Mouse (Mus musculus): ENCODE data around the gene Lactbl1. TPM values are rescaled to one million over a fixed set of nuclear protein-coding genes. Genes with fewer than 3 reads are reported as not detected.

Lactbl1 gene
- total RNA-seq, 2 experiments from 2014 or later, result 0.11 TPM; not detected in 1

DNA sequence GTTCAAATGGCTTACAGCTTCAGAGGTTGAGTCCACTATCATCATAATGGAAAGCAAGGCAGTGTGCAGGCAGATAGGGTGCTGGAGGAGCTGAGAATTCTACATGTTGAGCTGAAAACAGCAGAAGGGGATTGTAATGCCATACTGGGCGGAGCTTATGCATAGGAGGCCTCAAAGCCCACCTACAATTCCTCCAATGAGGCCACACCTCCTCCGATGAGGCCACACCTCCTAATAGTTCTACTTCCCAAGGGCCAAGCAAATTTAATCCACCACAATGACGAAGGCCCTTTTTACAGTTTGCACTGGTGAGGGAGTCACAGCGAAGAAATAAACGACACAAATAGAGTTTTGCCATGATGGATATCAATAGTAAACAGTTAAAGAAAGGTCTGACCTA lies 14.1 kb downstream of the Lactbl1 start:
- DNase-seq (ENCODE audit: low spot score in 2 of 2), result no peak

DNA sequence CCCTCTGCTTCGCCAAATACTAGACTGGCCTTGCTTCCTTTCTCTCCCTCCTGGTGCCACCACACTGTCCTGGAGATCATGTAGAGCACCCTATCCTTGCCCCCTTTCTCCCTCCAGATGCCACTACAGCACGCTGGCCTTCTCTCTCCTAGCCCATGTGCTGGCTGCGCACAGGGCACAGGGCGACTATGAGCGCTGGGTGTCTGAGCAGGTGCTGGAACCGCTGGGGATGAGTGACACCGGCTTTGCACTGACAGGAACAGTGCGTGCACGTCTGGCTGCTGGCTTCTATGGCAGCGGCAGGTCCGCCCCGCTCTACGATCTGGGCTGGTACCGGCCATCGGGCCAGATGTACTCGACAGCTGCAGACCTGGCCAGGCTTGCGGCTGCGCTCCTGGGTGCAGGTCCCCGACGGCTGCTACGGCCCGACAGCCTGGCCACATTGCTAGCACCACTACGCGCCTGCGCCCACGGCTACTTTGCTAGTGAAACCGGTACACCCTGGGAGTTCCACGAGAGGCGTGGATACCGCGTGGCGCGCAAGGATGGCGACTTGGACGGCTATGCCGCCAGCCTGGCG lies 14.7 kb downstream of the Lactbl1 start:
- DNase-seq (ENCODE audit: low spot score in 2 of 2), result no peak

GRCm38 (mm10) chr4:136637563-136638229 lies 15.3 kb downstream of the Lactbl1 start:
- peak; percentile 75 to 78 for DNase-seq (ENCODE audit: low spot score in 2 of 2)

DNA sequence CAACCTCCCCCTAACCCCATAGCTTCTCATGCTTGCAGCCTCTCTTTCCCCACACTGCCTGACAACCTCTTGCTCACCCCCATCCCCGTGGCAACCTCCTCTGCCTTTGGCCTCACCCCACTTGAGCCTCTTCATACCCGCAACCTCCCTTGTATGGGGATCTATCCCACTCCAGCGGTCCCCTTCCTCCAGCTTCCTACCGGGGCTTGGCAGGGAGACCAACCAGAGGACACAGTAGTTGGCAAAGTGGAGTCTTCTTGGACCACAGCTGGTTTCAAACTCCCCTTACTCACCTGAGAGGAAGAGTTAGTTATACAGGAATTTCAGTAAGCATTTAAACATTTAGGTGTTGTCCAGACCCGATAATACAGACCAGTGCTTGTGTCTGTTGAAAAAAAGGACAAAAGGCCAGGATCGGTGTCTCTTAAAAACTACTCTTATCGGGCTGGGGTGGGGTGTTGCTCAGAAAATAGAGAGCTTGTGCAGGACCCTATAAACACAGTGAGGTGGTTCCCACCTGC lies 15.9 kb downstream of the Lactbl1 start:
- DNase-seq (ENCODE audit: low spot score in 2 of 2), result no peak

DNA sequence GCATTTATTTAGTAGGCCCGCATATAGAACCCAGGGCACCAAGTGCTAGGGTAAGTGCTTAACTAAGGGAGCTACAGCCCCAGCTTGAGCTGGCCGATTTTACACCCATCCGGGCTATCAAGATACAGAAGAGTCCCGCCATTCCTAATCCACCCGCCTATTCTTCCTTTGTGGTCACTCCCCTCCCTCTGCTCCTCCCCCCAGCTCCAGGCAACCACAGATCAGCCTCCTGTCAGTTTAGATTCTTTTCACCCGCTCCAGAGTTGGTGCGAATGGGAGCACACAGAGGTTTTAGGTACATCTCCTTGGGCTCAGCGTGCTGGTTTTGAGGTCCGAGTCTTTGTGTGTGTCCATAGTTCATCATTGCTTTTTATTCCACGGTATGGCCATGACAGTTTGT lies 16.5 kb downstream of the Lactbl1 start:
- DNase-seq (ENCODE audit: low spot score in 2 of 2), result no peak

DNA sequence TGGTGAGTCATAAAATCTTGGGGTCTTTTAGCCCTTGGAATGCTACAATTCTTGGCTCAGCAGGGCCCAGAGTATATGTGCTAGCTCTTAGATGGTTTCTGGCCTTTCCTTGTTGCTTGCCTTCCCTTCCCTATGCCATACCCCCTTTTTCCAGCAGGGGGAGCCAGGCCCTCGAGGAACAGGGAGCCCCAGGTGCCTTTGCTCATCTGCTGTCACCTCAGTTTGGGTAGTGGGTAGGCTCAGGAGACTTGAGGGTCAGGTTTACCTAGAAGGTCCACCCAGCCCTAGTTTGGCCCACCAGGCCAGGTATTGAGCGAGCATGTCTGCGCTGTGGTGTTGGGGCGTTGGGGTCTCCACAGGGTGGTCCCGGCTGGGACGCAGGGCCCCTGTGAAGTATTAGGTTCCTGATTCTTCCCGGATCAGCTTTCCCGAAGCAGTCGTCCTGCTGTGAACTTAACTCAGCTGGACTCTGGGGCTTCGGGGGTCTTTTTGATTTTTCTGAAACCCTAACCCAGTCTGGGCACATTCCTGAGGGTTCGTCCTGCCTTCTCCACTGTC lies 26.6 kb downstream of the Lactbl1 start:
- peak; percentile 94 to 95 for DNase-seq (ENCODE audit: low spot score in 2 of 2)

- peak; percentile 49 to 68 for DNase-seq (ENCODE audit: low spot score in 2 of 2)
Measured at GRCm38 (mm10) chr4:136649480-136650196, 27.2 kb downstream of the Lactbl1 start.

DNA sequence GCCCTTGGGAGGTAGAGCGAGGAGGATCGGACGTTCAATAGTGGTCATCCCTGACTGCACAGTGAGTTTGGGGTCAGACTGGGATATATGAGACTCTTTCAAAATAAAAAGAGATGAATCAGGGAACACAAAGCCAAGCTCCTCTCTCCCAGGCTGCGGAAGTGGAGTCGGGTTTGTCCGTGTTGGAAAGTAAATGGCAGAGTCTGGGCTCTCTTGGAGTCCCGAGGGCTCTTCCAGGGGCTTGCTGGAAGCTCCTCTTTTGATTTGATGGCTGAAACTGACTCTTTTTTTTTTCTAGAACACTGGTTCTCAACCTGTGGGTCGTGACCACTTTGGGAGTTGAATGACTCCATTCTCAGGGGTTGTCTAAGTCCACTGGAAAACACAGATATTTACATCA lies 27.8 kb downstream of the Lactbl1 start:
- no peak for DNase-seq (ENCODE audit: low spot score in 2 of 2)

DNA sequence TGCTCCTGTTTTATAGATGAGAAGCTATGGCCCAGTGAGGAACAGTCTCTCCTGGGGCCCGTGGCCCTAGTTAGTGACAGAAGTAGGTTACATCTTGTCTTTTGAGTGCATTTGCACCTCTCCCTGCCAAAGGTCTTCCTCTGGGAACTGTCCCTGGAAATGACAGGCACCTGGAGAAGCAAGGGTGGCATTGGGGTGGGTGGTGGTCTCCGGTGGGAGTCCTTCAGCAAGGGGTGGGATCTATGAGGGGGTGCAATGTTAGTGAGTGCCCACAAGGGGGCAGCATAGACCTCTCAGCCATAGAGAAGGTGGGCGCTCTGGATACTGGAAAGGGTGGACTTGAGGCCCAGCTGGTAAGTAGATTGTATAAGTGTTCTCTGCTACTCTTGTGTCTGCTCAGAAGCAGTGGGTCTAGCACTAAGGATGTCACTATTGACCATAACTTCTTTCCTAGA lies 29.0 kb downstream of the Lactbl1 start:
- DNase-seq (ENCODE audit: low spot score in 2 of 2), result peak; percentile 69 to 74

DNA sequence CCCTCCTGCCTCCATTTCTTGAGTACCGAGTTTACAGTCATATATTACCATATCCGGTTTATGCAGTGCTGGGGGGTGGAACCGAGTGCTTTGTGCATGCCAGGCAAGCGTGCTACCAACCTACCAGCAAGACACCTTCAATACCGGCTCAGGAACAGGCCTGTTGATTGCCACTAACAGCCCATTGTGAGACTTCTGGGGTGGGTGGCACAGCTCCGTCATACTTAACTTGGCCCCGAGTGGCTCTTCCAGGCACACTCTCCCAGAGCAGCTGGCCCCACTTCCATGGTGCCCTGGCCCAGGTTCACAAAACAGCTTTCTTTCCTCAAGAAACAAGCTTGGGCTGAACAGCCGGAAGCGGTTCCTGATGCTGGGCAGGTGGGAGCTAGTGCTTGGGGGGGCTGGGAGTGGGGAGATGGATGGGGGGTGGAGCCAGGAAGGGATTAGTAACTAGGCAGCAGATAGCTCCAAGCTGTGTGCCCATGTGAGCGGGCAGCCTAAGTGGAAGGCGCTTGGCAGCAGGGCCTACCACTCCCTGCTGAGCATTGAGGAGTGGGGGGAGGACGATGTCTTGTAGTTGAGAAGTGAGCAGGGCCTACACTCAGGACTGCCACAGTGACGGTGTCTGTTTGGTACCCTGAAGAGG lies 29.6 kb downstream of the Lactbl1 start:
- peak; percentile 60 to 67 for DNase-seq (ENCODE audit: low spot score in 2 of 2)

DNA sequence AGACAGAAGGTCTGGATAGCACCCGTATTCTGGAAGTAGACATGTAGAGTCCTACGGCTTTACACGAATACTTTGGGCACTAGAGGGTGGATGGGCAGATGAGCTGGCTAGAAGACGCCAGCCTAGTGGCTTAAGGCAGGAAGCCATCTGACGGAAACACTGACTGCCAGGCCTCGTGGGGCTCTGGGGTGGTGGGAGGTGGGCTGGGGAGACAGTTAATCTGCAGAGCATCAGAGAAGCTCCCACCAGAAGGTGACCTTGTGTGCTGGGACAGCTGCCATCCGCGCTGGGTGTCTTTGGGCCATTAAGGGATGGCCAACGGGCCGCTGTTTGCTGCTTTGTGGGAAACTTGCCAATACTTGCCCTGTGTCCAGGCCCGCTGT lies 30.1 kb downstream of the Lactbl1 start:
- DNase-seq (ENCODE audit: low spot score in 2 of 2), result peak in 1 of 2 experiments; percentile 48

- DNase-seq (ENCODE audit: low spot score in 2 of 2), result no peak
Measured at GRCm38 (mm10) chr4:136653019-136653418, 30.6 kb downstream of the Lactbl1 start.

DNA sequence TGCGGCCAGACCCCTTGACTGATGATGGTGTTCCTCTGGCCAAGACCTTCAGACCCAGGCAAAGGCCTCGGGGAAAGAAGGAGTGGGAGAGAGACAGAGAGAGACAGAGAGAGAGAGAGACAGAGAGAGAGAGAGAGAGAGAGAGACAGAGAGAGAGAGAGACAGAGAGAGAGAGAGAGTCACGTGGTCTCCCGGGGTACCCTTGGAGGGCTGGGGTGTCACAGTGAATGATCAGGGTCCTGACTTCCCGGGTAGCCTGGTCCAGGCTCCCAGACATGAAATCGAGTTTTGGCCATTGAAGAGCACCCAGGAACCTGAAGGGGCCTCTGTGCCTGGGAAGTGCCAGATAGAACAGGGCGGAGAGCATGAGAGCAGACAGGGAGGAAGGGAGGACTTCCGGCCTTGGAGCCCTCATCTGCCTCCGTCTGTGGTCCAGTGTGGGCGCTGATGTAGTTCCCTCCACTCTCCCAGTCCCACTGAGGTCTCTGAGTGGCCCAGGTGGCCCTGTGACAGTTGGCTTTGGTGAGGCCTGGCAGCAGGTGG lies 31.3 kb downstream of the Lactbl1 start:
- no peak for DNase-seq (ENCODE audit: low spot score in 2 of 2)

- no peak for DNase-seq (ENCODE audit: low spot score in 2 of 2)
Measured at GRCm38 (mm10) chr4:136657914-136658313, 35.5 kb downstream of the Lactbl1 start.

- peak; percentile 52 to 62 for DNase-seq (ENCODE audit: low spot score in 2 of 2)
Measured at GRCm38 (mm10) chr4:136665068-136665467, 42.6 kb downstream of the Lactbl1 start.

GRCm38 (mm10) chr4:136666002-136666401 lies 43.6 kb downstream of the Lactbl1 start:
- DNase-seq (ENCODE audit: low spot score in 2 of 2), result peak in 1 of 2 experiments; percentile 49

DNA sequence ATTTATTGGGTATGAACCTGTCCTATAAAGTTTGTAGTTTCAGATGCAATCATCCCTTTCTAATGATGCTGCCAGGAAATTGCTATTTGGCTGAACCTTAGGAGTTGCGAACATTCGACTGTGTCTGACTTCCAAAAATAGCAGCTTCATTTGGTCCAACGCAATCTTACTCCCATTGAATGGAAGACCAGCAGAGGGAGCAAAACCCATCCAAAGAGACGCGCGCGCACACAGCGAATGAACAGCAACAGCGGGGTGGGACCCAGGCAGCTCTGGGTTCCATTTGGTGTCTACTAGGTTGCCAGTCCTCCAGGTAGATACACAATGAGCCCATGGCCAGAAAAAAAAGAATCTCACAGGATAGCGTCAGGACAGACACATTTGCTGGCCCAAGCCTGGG lies 45.3 kb downstream of the Lactbl1 start:
- DNase-seq (ENCODE audit: low spot score in 2 of 2), result no peak

DNA sequence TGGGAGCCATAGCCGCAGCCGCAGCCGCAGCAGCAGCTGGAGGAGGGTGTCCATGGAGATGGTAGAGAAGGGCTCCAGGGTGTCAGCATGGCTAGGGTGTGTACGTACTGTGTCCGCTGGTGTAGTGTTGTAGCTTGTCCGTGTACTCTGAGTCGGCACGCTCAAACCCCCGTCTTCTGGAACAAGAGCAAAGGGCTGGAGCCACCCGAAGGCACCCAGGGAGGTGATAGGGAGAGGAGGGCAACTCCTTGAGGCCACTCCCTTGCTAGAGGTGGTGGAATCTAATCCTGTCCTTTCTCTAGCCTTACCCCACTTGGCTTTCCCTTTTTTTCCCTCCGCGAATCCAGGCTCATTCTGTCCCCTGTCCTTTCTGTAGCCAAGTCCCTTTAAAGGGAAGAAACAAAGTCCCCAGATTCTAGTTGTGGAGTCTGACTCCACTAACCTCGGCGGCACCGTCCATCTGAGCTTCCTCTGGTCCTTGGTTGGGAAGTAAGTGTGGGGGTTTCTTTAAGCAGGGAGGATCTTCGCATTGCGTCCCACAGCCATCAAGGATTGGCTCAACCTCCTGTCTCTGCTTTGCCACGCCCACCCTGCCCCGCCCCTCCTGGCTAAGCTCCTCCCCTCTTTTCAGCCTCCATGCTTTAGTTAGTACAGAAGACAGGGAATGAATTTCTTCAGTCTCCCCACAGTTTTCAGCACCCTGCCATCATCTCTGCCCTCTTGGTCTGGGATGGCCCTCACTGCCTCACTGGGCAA lies 50.1 kb downstream of the Lactbl1 start:
- DNase-seq (ENCODE audit: low spot score in 2 of 2), result no peak

- DNase-seq (ENCODE audit: low spot score in 2 of 2), result no peak
Measured at GRCm38 (mm10) chr4:136675439-136675838, 53.0 kb downstream of the Lactbl1 start.

- peak; percentile 95 to 96 for DNase-seq (ENCODE audit: low spot score in 2 of 2)
Measured at GRCm38 (mm10) chr4:136678480-136678879, 56.1 kb downstream of the Lactbl1 start.

Data from layer of hippocampus, postnatal 10 days (tissue).